Mouse (Mus musculus) T-helper 1 cell (primary cell): ENCODE data around the gene Selenom.

ENCODE experiments used
- in situ Hi-C: fragments of 300-600 bp; cut with MboI, MseI; formaldehyde crosslinking; loops from one replicate; pipeline ENCODE4 v1.15.1; 2025; ENCODE audit warnings: high pct_unique_total_duplicates

Selenom gene

GRCm38 (mm10) chr11:3513291-3513690 is 1.2 kb upstream of the Selenom start:
- in situ Hi-C loops, result loop anchor here (10.0 kb wide), 1 partner anchor 48 kb away; no protein-coding TSS in a partner anchor

DNA sequence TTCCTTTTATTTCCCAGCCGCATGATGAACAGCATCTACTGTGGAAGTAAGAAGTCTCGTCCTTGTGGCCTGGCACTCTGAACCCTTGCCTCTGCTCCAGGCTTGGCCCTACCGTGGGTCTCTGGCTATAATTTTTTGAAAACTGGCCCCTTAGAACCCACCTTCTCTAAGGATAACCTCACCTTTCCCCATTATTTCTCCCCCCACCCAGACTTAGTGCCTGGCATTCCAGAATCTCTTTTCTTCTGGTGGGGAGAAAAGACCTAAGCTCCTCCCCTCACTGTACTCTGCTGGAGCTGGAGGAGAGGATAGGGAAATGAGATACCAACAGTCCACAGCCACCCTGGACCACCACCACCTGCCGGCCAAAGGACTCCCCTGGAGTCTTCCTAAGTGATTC is 732 bp downstream of the Selenom start:
- in situ Hi-C loops, result loop anchor here (10.0 kb wide), 1 partner anchor 50 kb away; no protein-coding TSS in a partner anchor

DNA sequence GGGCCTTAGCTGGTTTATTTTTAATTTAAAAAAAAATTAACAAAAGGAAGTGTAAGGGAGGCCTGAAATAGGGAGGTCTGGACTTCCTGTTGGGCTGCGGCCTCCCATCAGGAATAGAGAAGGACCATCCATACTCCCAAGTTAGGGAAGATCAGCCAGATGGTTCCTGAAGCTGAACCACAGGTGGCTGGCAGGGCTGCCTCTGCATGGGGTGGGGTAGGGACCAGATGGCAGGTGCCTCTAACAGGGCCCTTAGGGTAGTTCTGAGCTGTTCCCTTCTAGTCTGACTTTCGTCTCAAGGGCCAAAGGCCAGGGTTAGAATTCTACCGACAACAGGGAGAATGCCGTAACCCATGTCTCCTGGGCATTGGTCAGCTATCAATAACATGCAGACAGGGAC is 1.2 kb downstream of the Selenom start:
- in situ Hi-C loops, result loop anchor here (10.0 kb wide), 1 partner anchor 51 kb away; no protein-coding TSS in a partner anchor

GRCm38 (mm10) chr11:3516121-3516520 is 1.6 kb downstream of the Selenom start:
- in situ Hi-C loops, result loop anchor here (10.0 kb wide), 1 partner anchor 51 kb away; no protein-coding TSS in a partner anchor

DNA sequence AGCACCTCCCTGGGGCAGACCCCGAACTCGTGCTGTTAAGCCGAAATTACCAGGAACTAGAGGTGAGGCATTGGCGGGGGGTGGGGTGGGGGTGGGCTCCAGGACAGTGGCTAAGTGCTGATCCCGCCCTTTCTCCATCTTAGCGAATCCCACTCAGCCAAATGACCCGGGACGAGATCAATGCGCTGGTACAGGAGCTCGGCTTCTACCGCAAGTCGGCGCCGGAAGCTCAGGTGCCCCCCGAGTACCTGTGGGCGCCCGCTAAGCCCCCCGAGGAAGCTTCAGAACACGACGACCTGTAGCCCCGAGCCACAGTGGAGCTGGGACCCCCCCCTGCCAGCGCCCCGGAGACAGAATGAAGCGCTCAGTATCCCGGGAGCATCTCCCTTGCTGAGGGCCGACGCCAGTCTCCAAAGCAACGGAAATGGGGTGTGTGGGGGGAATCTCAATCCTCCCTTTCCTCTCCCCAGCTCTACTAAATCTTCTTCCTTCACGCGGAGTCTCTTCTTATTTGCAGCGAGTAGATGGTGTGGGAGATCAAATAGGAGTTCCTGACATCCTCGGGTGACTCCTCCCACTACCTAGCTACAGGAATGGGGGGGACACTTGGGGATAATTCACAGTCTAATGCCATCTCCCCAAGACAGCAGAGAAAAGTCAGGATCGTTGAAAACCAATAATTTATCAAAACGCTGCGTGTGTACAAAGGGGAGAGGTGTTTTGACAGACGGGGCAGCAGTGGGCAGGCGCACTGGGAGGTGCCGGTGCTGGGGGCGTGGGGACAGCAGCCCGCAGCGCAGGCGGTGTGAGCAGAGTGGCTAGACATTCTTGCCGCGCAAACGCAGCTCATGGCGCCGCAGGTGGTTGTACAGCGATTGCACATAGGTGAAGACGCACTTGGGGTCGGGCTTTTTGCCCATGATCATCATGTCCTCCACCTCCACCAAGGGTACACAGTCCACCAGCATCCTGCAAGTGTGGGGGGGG is 2.7 kb downstream of the Selenom start:
- in situ Hi-C loops, result loop anchor here (10.0 kb wide), 1 partner anchor 52 kb away; no protein-coding TSS in a partner anchor

GRCm38 (mm10) chr11:3517846-3518732 is 3.6 kb downstream of the Selenom start:
- in situ Hi-C loops, result loop anchor here (10.0 kb wide), 1 partner anchor 53 kb away; no protein-coding TSS in a partner anchor

GRCm38 (mm10) chr11:3519051-3519726 is 4.7 kb downstream of the Selenom start:
- in situ Hi-C loops, result loop anchor here (10.0 kb wide), 1 partner anchor 54 kb away; no protein-coding TSS in a partner anchor

DNA sequence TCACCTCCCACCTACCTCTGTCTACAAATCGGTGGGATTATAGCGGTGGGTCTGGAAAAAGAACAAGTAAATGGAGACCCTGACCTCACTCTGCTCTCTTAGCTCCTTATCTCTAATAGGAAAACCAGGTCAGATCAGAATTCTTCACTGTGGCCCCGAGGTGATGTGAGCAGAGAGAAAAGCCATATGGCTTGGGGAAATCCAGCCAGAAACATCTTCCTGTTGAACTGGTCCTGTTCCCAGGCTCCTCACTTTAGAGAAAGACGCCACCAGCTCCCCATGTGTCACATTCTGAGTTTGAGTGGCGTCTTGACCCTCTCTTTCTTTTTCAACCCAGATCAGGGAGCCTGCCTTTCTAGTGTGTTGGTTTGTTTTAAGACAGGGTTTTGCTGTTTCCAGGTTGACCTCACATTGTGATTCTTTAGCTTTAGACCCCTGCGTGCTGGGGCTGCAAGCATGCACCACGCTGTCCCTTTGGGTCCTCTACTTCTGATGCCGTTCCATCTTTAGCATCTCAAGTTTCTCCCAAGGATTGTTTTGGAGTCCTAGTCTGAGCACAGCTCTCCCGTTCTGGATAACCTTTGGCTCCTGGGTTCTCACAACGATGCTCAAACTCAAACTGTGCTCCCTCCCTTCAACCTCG is 5.4 kb downstream of the Selenom start:
- in situ Hi-C loops, result loop anchor here (10.0 kb wide), 1 partner anchor 55 kb away; no protein-coding TSS in a partner anchor

- in situ Hi-C loops, result no loop called here
Observed at GRCm38 (mm10) chr11:3520919-3521318, 6.4 kb downstream of the Selenom start.

DNA sequence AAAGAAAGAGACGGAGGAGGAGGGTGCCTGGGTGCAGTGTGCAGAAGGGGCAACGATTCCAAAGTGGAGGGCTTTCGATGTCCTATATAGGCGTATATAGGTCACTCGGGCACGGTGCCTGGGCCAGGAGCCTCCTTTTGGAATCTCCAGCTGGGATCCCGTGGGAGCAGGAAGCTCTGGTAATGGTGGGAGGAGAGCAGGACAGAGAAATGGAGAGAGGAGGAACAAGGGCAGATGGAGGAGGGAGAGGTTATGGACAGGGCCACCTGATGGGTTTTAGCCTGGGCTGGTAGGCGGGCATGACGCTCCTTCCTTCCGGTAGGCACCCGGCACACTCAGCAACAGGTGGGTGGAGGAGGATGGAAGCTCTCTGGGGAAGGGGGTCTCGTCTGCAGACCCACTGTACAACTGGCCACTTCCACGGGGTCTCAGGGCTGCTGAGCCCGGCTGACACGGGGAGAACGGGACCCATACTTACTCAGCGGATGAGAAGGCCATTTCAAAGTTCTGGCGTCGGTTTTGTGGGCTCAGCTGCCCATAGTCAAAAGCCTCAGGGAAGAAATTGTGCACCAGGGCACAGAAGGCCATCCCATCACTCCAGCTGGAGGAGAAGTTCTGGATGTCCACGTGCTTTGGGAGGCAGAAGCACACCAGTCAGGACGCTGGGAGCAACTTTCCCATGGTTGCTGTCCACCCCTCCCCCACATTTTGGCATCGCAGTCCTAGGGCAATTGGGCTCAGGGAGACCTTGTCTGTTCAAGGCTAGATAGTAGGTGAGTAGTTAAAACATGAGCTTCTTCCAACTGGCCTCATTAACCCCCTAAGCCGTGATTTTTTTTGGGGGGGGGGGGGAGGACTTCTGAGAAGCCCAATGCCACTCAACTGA is 7.1 kb downstream of the Selenom start:
- in situ Hi-C loops, result no loop called here

- in situ Hi-C loops, result no loop called here
Observed at GRCm38 (mm10) chr11:3522285-3523000, 8.0 kb downstream of the Selenom start.

- in situ Hi-C loops, result no loop called here
Observed at GRCm38 (mm10) chr11:3523840-3524582, 9.5 kb downstream of the Selenom start.

- in situ Hi-C loops, result no loop called here
Observed at GRCm38 (mm10) chr11:3525560-3525959, 11.1 kb downstream of the Selenom start.

- in situ Hi-C loops, result no loop called here
Observed at GRCm38 (mm10) chr11:3526207-3526606, 11.7 kb downstream of the Selenom start.

GRCm38 (mm10) chr11:3526979-3527738 is 12.7 kb downstream of the Selenom start:
- in situ Hi-C loops, result no loop called here

DNA sequence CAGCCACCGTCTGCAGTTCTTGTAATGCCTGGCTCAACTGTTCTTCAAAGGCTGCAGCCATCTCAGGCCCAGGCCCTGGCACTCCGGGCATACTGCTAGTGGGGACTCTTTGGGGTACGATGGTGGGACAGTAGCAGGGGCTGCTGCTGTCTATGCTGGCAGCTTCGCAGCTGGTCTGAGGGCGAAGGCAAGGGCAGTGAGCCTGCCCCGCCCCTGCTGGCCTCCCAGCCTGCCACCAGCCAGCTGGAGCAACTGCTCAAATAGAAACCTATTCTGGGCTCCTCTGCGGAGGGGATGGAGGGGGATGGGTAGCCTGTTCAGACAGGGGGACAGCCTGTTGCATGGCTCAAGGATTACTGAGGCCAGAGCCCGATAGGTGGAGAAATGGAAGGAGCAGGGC is 13.3 kb downstream of the Selenom start:
- in situ Hi-C loops, result no loop called here

- in situ Hi-C loops, result no loop called here
Observed at GRCm38 (mm10) chr11:3528208-3528607, 13.7 kb downstream of the Selenom start.
